Mouse (Mus musculus) embryonic facial prominence, embryonic 10.5 days (tissue): Measurements from ENCODE around the gene Nav3. TPM values are rescaled to one million over a fixed set of nuclear protein-coding genes. Genes with fewer than 3 reads are reported as not detected.
A peak's percentile ranks its signal among the peaks of the same experiment; 100 is the strongest.

ENCODE experiments used
- DNase-seq: peaks from one replicate; pipeline ENCODE4 v3.0.0-alpha.2; 2017; ENCODE audit warnings: low spot score
- H3K27ac ChIP-seq: fragments of 300-500 bp; sonication (generic); replicated peaks from 2 replicates; pipeline ENCODE4 v1.5.1; 2016; ENCODE audit warnings: mild to moderate bottlenecking
- H3K27me3 ChIP-seq: fragments of 300-500 bp; sonication (generic); replicated peaks from 2 replicates; pipeline ENCODE4 v1.6.1; 2016; ENCODE audit warnings: low read depth, mild to moderate bottlenecking; ENCODE audit not compliant: poor library complexity, severe bottlenecking
- H3K36me3 ChIP-seq: fragments of 300-500 bp; sonication (generic); replicated peaks from 2 replicates; pipeline ENCODE4 v1.6.1; 2016; ENCODE audit warnings: mild to moderate bottlenecking, moderate library complexity
- H3K4me1 ChIP-seq: fragments of 300-500 bp; sonication (generic); 2 replicates; pipeline ENCODE4 v1.6.1; 2016
- H3K4me3 ChIP-seq: fragments of 300-500 bp; sonication (generic); 2 replicates; pipeline ENCODE4 v1.5.1; 2016; ENCODE audit warnings: mild to moderate bottlenecking, moderate library complexity
- H3K9me3 ChIP-seq: fragments of 300-500 bp; sonication (generic); 2 replicates; pipeline ENCODE4 v1.6.1; 2016; ENCODE audit warnings: mild to moderate bottlenecking
- WGBS: fragments of 180-500 bp; shearing (Covaris S2); methylation state at CpG from one replicate; pipeline ENCODE4 v1.1.7; 2016; 5-methylcytosine and 5-hydroxymethylcytosine counted together
- polyA plus RNA-seq: library from polyadenylated mRNA; unstranded; fragments of >200 nt; fragmentation: Nextera tagmentation; extraction: Ambion mirVana; gene quantifications from 2 replicates; pipeline ENCODE4 v1.2.1, GENCODE M21; 2016

Gene Nav3
- polyA plus RNA-seq, 1 experiment from 2014 or later: 2.1 TPM

- Histone ChIP-seq H3K9me3 (no peaks in the 10 kb centered on the region), H3K27ac (0 out of 2 replicates have a peak overlapping the region, but pooled peaks have one; percentile 19), H3K4me3 (no peak overlapping the region), H3K36me3 (no peaks in the 10 kb centered on the region), H3K27me3 (no peaks in the 10 kb centered on the region), H3K4me1 (peaks cover 16% of the 10 kb centered on the region)
- 60% methylated on average over 10 of the region's 10 CpGs for WGBS
- DNase-seq: peak; percentile 19
Measured at GRCm38 (mm10) chr10:109999904-110000303, 456.1 kb downstream of the Nav3 start.

DNA sequence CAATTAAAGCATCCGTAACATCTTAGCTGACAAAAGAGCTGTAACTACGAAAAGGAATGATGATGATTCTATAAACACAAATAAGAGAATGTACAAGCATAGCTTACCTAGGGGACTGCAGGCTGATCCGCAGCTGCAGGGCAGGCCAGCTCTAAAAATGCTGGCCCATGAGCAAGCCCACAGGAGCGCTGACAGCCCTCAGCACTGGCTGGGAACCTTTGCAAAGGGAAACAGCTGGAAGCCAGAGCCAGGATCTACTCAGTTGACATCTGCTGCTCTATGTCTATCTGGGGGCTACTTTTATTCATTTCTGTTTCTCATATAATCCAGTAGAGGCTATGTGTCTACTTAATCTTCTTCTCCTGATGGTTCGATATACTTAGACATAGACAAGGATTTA, 461.7 kb downstream of the Nav3 start:
- 80% methylated on average over 5 of the region's 5 CpGs for WGBS
- Histone ChIP-seq H3K4me1 (no peaks in the 10 kb centered on the region), H3K27ac (no peak overlapping the region), H3K36me3 (no peaks in the 10 kb centered on the region), H3K4me3 (no peak overlapping the region), H3K27me3 (no peaks in the 10 kb centered on the region), H3K9me3 (no peaks in the 10 kb centered on the region)
- DNase-seq: no peak

DNA sequence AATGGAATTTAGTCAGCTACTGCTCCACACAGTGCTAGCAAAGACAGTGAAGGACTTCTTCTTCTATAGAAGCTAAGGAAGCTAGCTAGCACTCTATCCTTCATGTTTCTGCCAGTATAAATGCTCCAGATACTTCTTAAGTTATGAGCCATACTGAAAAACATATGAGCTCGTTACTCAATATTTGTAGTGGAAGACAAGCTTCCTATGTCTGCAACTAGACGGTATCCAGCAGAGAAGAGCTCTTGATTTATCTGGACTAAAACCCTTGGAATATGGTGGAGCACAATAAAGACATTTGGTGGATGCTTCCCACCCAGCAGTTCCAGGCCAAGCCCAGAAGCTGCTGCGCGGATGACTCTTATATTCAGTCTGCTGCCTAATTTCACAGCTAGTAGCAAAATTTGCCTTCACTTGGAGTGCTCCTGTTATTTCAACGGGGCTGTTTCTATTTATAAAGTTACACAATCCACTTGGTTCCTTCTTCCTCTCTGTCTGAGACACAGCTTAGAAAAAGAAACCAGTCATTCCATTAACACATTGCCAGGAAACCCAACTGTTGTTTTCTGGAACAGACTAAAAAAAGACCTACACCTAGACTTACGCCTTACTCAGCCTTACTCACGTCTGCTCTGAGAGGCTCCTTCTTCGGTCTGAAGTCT, 470.0 kb downstream of the Nav3 start:
- no peaks in the 10 kb centered on the region for H3K27me3 ChIP-seq

GRCm38 (mm10) chr10:109976351-109976750, 479.7 kb downstream of the Nav3 start:
- no peak for DNase-seq
- H3K36me3 ChIP-seq: no peaks in the 10 kb centered on the region
- H3K27ac ChIP-seq: no peak overlapping the region
- WGBS: 91% methylated on average over 8 of the region's 8 CpGs
- no peaks in the 10 kb centered on the region for H3K4me1 ChIP-seq
- no peaks in the 10 kb centered on the region for H3K27me3 ChIP-seq
- H3K4me3 ChIP-seq: no peak overlapping the region
- no peaks in the 10 kb centered on the region for H3K9me3 ChIP-seq

More for the DNA sequence above, 470.0 kb downstream of the Nav3 start:
- H3K27ac ChIP-seq: no peak overlapping the region
- no peak for DNase-seq
- H3K9me3 ChIP-seq: no peaks in the 10 kb centered on the region
- H3K4me3 ChIP-seq: no peak overlapping the region
- 80% methylated on average over 8 of the region's 8 CpGs for WGBS
- no peaks in the 10 kb centered on the region for H3K36me3 ChIP-seq
- no peaks in the 10 kb centered on the region for H3K4me1 ChIP-seq

DNA sequence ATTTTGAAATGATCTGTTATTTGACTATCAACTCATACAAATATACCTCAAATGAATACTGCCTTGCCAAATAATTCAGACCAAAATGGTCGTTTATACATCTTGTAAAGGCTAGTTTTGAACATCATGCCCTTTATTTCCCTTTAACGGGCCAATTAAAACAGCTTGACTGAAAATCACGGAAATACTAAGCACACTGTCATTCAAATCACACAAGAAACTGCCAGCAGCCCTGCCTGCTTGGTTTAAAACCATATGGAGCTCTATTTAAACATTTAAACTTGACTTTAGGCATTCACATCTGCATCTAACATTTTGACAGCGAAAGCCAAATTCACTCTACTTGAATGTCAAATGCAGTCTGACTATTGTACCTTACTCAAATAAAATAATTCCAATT, 481.8 kb downstream of the Nav3 start:
- no peak for DNase-seq
- H3K27me3 ChIP-seq: no peaks in the 10 kb centered on the region
- no peaks in the 10 kb centered on the region for H3K4me1 ChIP-seq
- no peaks in the 10 kb centered on the region for H3K36me3 ChIP-seq
- H3K4me3 ChIP-seq: no peak overlapping the region
- WGBS: 83% methylated on average over 4 of the region's 4 CpGs
- no peak overlapping the region for H3K27ac ChIP-seq
- no peaks in the 10 kb centered on the region for H3K9me3 ChIP-seq

DNA sequence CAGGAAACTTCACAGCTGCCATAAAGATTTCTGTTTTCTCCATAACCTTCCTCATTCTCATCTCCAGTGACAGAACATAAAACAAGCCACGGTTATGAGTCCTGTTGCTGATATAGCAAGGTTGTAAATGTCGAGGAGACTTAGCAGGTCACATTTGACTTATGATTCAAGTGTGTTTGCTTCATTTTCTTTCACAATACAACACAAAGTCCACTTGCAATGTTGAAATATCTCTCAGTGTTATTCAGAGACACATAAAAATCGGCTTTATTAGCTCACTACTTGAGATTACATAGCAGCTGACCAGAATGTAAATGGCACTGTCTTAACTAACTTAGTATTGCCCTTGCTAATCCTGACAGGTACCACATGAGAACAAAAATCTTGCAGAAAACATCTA, 482.5 kb downstream of the Nav3 start:
- Histone ChIP-seq H3K4me1 (no peaks in the 10 kb centered on the region), H3K4me3 (no peak overlapping the region), H3K27ac (no peak overlapping the region), H3K36me3 (no peaks in the 10 kb centered on the region), H3K9me3 (no peaks in the 10 kb centered on the region), H3K27me3 (no peaks in the 10 kb centered on the region)
- WGBS: 83% methylated on average over 3 of the region's 3 CpGs
- DNase-seq: no peak

GRCm38 (mm10) chr10:109950296-109950695, 505.7 kb downstream of the Nav3 start:
- Histone ChIP-seq H3K4me3 (no peak overlapping the region), H3K4me1 (no peaks in the 10 kb centered on the region), H3K27ac (no peak overlapping the region), H3K27me3 (no peaks in the 10 kb centered on the region), H3K36me3 (no peaks in the 10 kb centered on the region), H3K9me3 (no peaks in the 10 kb centered on the region)
- DNase-seq: no peak
- WGBS: 83% methylated on average over 3 of the region's 3 CpGs

DNA sequence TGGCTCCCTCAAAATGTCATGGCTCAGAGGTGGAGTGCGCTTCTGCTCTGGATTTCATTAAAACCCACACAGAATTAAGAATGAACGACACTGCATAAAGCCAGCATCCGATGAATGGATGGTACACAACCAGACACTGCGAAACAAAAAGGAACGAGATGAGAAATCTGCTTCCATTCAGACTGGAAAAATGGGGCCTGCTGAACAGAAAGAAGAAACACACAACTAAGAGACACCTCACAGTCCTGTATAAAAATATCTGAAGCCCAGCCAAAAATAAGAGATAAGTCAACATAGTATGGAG, 526.7 kb downstream of the Nav3 start:
- Histone ChIP-seq H3K36me3 (no peaks in the 10 kb centered on the region), H3K9me3 (no peaks in the 10 kb centered on the region), H3K4me1 (peaks cover 13% of the 10 kb centered on the region), H3K4me3 (no peak overlapping the region), H3K27ac (no peak overlapping the region), H3K27me3 (no peaks in the 10 kb centered on the region)
- 69% methylated on average over 5 of the region's 5 CpGs for WGBS
- no peak for DNase-seq

GRCm38 (mm10) chr10:109928547-109929318, 527.3 kb downstream of the Nav3 start:
- DNase-seq: no peak
- WGBS: 54% methylated on average over 8 of the region's 8 CpGs

GRCm38 (mm10) chr10:109926149-109926548, 529.9 kb downstream of the Nav3 start:
- Histone ChIP-seq H3K27me3 (no peaks in the 10 kb centered on the region), H3K4me3 (no peak overlapping the region), H3K4me1 (peaks cover 18% of the 10 kb centered on the region), H3K36me3 (no peaks in the 10 kb centered on the region), H3K9me3 (no peaks in the 10 kb centered on the region), H3K27ac (no peak overlapping the region)
- 88% methylated on average over 3 of the region's 3 CpGs for WGBS
- no peak for DNase-seq

More at GRCm38 (mm10) chr10:109928547-109929318, 527.3 kb downstream of the Nav3 start:
- Histone ChIP-seq H3K4me1 (peaks cover 13% of the 10 kb centered on the region), H3K27ac (no peak overlapping the region), H3K9me3 (no peaks in the 10 kb centered on the region), H3K4me3 (no peak overlapping the region), H3K36me3 (no peaks in the 10 kb centered on the region), H3K27me3 (no peaks in the 10 kb centered on the region)

DNA sequence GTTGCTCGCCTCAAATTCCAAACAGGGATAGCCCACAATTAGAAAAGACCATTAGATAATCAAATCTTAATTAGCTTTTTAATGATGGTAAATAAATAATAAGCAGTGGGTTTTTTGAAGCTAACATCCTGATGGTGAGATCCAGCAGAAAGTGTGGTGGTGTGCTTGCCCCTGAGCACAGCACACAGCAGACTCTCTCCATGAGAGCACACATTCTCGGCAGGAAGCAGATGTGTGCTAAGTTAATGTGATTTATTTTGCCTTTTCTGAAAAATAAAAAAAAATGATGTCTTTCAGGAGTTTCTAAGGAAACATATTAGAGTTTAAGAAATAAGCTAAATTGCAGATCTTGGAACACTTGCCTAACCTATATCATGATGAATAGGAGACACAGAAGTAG, 531.9 kb downstream of the Nav3 start:
- H3K4me1 ChIP-seq: peaks cover 17% of the 10 kb centered on the region
- no peaks in the 10 kb centered on the region for H3K36me3 ChIP-seq
- H3K9me3 ChIP-seq: no peaks in the 10 kb centered on the region
- H3K27me3 ChIP-seq: no peaks in the 10 kb centered on the region
- no peak for DNase-seq
- 79% methylated on average over 2 of the region's 2 CpGs for WGBS
- H3K4me3 ChIP-seq: no peak overlapping the region
- H3K27ac ChIP-seq: no peak overlapping the region

DNA sequence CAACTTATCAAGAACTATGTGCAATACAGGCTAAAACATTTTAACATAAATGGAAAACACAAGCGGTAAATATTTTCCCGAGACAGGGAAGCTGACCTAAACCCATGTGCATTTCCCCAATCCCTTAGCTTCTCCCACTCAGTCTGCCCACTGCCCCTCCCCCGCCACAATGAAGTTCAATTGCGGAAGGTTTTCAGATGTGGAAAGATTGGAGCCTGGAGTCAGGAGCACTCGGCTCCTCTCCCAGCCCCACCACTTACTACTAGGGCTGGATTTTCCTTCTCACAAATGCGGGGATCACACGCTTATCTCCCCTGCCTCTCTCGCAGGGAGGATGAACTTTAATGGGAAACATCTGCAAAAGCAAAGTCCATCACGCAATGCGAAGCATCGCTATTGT, 534.6 kb downstream of the Nav3 start:
- H3K4me3 ChIP-seq: no peak overlapping the region
- DNase-seq: peak; percentile 50
- H3K36me3 ChIP-seq: no peaks in the 10 kb centered on the region
- H3K9me3 ChIP-seq: no peaks in the 10 kb centered on the region
- peaks cover 7% of the 10 kb centered on the region; the same call in 1 of the 2 replicates for H3K4me1 ChIP-seq
- no peak overlapping the region for H3K27ac ChIP-seq
- H3K27me3 ChIP-seq: no peaks in the 10 kb centered on the region
- 34% methylated on average over 11 of the region's 11 CpGs for WGBS

- Histone ChIP-seq H3K27me3 (no peaks in the 10 kb centered on the region), H3K36me3 (no peaks in the 10 kb centered on the region), H3K27ac (no peak overlapping the region), H3K4me1 (peaks cover 7% of the 10 kb centered on the region; the same call in 1 of the 2 replicates), H3K9me3 (no peaks in the 10 kb centered on the region), H3K4me3 (no peak overlapping the region)
- 16% methylated on average over 6 of the region's 6 CpGs for WGBS
- DNase-seq: peak; percentile 72
Measured at GRCm38 (mm10) chr10:109920607-109921187, 535.3 kb downstream of the Nav3 start.
